Mouse (Mus musculus) frontal cortex, postnatal 25 days (tissue): Measurements from ENCODE around the gene Clic5.

ENCODE experiments used
- DNase-seq, 2 experiments: peaks; one replicate each; pipeline ENCODE4 v3.0.0; 2022; ENCODE audit warnings: low spot score in 2 of 2

Gene Clic5

DNA sequence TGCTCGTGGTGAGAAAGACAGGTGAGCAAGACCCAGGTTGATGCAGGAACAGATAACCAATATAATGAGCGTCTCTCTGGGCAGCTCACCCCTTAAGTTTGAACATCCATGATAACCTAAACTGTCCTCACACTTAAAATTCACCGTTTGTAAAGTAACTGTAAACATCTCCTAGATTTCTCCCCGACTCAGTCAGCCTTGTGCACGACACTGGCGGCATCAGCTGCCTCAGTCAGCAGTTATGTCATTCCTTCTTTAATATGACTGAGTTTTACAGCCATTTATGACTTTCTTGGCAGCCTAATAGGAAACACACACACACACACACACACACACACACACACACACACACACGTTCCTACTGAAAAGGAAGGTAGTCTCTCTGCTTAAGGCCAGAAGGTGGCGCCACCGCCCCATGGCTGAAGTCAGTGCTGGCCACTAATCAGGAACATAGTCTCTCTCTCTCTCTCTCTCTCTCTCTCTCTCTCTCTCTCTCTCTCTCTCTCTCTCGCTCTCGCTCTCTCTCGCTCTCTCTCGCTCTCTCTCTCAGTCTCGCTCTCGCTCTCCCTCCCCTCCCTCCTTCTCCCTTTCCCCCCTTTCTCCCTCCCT is 73.3 kb downstream of the Clic5 start:
- DNase-seq, result peak; percentile 46 to 56

DNA sequence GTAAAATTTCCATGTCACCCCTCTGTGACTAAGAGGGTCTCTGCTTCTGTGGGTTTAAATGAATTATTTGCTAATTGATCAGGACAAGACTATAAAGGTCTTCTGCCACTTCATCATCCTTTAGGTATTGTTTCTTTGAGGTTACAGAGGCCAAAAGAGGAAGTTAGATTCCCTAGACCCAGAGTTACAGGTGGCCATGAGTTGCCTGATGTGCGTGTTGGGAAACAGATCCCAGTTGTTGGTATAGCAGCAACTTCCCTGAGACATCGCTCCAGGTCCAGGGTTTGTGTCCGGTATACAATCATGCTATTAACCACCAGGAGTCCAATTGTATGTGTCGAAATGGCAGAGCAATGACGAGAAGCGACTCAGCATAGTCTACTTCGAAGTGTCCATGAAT is 81.7 kb downstream of the Clic5 start:
- no peak for DNase-seq

GRCm38 (mm10) chr17:44271426-44271825 is 83.0 kb downstream of the Clic5 start:
- DNase-seq, result no peak

- no peak for DNase-seq
Observed at GRCm38 (mm10) chr17:44274804-44275203, 86.4 kb downstream of the Clic5 start.

GRCm38 (mm10) chr17:44288320-44288719 is 99.9 kb downstream of the Clic5 start:
- no peak for DNase-seq

DNA sequence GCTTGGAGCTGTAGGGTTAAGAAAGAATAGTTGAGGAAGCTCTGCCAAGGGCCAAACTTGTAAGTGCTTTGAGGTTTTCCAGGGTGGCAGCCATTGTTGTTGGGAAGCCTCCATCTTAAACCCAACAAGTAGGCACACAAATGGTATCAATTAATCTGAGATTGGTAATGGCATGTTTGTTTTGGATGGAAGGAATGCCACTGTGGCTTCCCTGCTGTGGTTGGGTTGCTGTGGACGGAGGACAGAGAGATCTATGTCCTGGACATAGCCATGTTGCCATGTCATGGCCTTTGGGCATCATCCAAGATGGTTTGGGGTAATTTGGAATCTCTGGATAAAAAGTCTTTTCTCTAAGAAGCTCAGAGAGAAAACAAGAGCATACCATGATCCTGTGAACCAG is 108.8 kb downstream of the Clic5 start:
- DNase-seq, result no peak

GRCm38 (mm10) chr17:44300236-44300635 is 111.9 kb downstream of the Clic5 start:
- no peak for DNase-seq

- DNase-seq, result no peak
Observed at GRCm38 (mm10) chr17:44300723-44301122, 112.3 kb downstream of the Clic5 start.

GRCm38 (mm10) chr17:44301224-44301811 is 112.9 kb downstream of the Clic5 start:
- no peak for DNase-seq

GRCm38 (mm10) chr17:44304076-44304475 is 115.7 kb downstream of the Clic5 start:
- DNase-seq, result no peak

- no peak for DNase-seq
Observed at GRCm38 (mm10) chr17:44309914-44310622, 121.7 kb downstream of the Clic5 start.

GRCm38 (mm10) chr17:44325314-44325713 is 136.9 kb downstream of the Clic5 start:
- no peak for DNase-seq

DNA sequence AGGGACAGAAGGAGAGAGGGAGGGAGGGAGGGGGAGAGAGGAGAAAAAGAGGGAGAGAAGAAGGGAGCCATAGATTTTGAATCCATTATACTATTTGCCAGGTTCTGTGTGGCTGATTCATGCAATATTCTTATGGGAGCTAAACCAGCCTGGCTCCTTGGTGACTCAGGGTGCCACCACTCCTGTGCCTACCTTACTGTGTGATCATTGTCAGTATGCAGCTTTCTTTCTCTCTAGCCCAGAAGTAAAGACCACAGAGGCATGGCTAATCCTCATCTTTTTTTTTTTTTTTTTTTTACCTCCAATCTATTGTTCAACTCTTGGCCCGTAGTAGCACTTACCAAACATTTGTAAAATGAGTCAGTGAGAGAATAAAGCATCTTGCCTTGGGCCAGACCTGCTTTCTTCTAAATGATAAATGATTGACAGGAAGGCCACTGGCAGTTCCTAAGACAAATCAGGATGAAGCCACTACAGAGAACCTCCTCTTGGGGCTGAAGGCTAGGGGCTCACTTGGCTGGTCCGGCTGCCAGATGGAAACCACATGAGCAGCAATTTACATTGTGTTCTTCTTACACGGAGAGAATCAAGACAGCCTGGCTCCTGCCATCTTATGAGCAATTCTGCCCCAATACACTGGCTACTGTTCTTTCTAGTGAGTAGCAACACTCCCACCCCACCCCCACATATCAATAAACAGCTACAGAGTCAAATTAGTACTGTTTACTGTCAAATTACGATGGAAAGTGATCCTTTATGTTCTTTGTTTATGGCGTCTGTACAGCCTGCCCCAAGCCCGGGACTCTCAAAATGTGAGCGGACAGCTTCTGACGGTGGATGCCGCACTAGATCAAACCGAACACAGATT is 139.1 kb downstream of the Clic5 start:
- DNase-seq, result no peak

GRCm38 (mm10) chr17:44328147-44328482 is 139.7 kb downstream of the Clic5 start:
- no peak for DNase-seq
